Mouse (Mus musculus) testis, postnatal 14 days (tissue): Measurements from ENCODE around the gene Pnrc1.

Experiments
- DNase-seq: peaks from one replicate; pipeline ENCODE4 v3.0.0; 2021; ENCODE audit warnings: low spot score

Pnrc1 gene

DNA sequence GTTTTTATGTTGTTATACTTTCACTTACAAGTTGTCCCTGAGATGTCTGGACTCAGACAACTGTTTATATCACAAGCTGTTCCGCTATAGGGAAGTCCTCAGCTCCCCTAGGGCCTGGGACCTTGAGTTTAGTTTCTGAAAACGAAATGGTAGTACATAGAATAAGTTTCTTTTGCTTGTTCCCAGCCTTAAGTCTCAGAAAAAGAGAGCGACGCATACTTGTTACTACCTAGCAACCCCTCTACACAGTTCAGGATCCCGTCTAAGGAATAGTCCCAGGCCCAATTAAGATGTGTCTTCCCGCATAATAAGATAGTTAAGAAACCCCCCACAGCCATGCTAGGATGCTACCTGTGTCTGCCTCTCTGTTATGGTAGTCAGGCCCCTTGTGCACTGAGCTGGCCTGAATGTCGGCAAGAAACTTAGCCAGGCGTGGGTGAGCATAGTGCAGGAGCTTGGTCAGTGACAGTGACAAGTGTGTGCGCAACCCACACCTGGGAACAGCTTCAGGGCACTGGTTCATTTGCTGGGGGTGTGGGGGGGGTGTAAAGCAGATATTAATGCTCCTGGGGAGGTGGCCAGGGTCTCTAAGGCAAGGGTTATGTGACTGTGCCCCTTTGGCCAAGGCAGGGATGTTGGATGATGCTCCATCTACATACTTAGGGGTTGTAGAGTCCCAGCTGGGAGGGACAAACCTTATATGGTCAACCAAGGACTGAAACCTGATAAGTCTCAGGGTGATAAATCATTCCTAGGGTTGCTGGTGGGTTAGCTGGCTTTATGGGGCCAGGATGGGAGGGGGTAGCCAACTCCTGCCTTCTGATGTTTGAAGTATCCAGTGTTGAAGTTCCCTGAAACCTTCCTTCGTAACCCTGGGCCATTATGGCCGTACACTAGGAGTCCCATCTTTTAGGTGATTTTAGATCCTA is 19.3 kb downstream of the Pnrc1 start:
- DNase-seq, result no peak

- DNase-seq, result no peak
These were observed 24.8 kb downstream of the Pnrc1 start for GRCm38 (mm10) chr4:33264979-33265726.

DNA sequence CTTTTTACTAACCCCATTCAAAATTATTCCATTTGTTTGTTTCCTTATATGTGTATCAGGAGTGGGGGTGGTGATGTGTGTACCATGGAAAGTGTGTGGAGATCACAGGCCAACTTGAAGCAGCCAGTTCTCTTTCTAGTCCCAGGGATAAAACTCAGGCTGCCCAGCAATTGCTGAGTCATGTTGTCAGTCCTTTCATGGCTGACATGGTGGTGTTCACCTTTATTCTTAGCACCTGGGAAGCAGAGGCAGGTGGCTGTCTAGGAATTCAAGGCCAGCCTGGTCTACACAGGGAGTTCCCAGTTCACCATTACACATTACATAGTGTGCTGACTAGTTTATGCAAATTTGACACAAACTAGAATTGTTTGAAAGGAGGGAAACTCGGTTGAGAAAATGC is 27.1 kb downstream of the Pnrc1 start:
- DNase-seq, result no peak

DNA sequence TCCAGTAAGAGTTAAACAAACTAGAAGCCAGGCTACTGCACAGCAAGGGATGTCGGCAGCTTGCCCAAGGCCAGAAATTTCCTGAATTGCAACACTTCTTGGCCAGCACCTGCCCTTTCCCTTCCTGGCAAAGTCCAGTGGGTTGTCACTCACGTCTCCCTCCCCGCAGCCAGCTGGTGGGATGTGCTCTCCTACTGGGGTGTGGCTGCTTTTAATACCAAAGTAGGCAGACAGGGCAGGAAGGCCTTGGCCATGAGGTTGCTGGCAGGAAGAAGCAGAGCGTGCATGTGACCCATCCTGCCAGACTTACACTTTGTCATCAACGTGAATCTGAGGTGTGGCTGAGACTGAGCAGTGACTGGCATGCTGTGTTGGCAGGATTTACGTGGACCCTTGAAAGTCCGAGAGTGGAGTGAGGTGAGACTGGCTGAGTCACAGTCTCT is 28.6 kb downstream of the Pnrc1 start:
- peak; percentile 90 for DNase-seq

- no peak for DNase-seq
These were observed 29.7 kb downstream of the Pnrc1 start for GRCm38 (mm10) chr4:33260311-33260710.

DNA sequence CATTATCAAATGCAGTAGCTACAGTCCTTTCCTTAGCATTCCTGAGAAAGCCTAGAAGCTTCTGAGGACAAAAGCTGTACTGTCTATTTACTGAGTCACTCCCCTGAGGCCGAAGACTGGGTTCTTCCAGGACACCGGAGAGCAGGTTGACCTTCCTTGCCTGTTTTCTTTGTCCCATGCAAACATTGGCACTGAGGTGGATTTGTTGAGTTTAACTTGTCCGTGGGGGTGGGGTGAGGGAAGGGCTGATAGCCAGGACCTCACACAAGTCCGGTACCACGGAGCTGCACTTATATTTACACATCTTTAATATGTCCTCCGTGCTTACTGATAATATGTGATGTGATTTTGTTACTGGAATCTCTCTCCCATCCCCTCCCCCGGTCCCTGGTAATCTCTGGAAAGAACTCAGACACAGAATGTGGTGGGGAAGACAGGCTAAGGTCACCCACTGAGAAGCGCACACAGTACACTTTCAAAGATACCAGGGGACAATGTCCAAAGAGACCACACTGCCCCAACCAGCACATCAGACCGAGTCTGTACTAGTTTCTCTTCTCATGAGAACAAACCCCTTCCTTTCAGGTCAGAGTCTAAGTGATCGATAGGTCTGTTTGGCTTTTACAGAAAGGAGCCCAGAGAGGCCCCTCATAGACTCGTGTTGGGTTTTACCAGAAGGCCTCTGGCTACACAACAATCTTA is 32.5 kb downstream of the Pnrc1 start:
- DNase-seq, result peak; percentile 64

DNA sequence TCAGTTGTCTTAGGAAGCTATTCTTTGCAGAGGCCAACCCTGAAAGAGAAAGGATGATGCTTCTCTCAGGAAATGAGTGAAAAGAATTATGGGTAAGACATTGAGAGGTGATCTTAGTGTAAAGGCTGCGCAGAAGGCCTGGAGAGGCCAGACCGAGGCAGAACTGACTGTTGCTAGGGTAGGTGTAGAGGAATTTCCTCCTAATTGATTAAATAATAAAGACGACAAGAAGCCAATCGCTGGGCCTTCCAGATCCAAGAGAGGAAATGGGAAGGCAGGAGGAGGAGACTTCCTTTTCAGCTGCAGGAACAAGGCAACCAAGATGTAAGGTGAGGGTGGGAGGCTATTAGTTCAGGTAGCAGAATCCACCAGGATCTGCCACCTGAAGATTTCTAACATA is 35.3 kb downstream of the Pnrc1 start:
- no peak for DNase-seq

DNA sequence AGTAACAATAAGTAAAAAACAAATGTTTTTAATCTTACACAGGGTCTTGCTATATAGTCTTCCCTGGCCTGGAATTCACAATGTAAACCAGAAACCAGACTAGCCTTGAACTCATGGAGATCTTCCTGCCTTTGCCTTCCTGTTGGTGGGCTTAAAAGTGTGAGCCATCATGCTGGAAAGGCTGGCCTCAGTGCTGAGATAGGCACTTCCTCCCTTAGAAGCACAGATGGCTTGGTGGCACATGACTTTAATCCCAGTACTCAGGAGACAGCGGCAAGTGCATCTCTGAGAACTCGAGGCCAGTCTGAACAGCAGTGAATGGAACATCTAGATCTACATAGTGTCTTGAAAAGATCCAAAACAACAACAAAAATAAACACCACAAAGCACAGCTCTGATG is 39.1 kb downstream of the Pnrc1 start:
- no peak for DNase-seq

- no peak for DNase-seq
These were observed 40.2 kb downstream of the Pnrc1 start for GRCm38 (mm10) chr4:33249716-33250230.

- no peak for DNase-seq
These were observed 41.0 kb downstream of the Pnrc1 start for GRCm38 (mm10) chr4:33248915-33249314.

DNA sequence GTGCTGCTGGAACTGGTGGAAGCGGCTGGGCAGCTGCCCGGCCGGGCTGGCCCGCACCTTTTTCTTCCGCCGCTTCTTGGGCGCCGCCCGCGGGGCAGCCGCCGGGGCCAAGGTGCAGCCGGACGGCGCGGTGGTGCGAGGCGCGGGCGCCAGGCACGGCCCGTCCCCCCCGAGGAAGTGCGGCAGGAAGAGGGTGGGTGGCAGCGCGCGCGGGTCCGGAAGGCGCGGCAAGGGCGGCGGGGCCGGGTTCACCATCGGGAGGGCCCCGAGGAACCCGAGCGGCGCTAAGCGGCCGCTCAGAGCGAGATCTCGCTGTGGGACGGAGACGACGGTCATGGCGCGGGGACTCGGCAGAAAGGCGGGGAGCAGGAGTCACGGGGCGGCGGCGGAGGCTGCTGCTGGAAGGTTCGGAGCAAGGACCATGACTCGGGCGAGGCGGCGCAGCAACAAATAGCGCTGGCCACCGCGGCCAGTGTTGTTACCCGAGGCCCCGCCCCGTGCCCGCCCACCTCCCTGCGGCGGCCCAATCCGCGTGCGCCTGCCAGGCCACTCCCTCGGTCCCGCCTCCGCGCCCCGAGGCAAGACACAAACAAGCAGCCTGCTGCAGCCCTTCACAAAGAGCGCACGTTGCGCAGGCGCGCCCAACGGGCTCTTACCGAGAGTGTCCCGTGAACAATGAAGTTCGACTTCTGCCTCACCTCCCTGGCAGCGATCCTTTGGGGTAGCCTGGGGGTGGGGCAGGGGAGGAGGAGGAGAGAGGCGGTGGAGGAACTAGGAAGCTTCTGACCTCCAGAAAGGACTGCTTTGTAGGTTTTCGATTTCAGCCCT is 41.7 kb downstream of the Pnrc1 start:
- peak; percentile 98 for DNase-seq

- peak; percentile 99 for DNase-seq
These were observed 42.4 kb downstream of the Pnrc1 start for GRCm38 (mm10) chr4:33247479-33248053.

GRCm38 (mm10) chr4:33245853-33246395 is 44.0 kb downstream of the Pnrc1 start:
- DNase-seq, result no peak

GRCm38 (mm10) chr4:33243921-33244320 is 46.0 kb downstream of the Pnrc1 start:
- no peak for DNase-seq

DNA sequence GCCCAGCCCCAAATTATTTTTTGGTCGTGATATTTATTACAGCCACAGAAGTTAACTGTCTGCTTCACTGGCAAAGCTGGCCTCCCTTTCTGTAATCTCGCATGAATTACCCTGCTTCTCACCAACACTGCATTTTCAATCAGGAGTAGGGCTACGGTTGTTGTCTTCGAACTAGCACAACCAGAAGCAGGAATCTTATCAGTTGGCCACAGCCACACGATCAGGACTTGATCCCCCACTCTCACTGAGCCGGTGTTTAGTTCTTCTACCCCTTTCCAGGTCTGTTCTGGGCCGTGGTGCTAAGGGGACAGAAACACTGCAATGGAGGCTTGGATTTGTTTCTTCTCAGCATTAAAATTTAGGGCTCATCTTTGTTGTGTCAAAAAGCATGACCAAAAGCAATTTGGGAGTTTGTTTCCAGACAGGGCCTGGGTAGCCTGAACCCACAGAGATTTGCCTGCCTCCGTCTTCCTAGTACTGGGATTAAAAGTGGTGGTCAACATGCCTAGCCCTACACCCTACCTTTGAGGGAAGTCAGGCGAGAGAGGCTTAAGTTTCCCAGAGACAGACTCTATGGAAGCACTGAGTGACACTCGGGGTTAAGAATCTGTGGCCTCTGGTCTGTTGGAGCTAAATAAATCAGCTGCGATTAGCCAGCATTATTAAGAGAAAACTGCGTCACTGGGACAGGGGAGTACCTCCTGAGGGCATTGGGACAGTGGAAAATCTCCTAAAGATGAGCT is 46.8 kb downstream of the Pnrc1 start:
- DNase-seq, result no peak

GRCm38 (mm10) chr4:33242536-33242935 is 47.4 kb downstream of the Pnrc1 start:
- DNase-seq, result no peak

DNA sequence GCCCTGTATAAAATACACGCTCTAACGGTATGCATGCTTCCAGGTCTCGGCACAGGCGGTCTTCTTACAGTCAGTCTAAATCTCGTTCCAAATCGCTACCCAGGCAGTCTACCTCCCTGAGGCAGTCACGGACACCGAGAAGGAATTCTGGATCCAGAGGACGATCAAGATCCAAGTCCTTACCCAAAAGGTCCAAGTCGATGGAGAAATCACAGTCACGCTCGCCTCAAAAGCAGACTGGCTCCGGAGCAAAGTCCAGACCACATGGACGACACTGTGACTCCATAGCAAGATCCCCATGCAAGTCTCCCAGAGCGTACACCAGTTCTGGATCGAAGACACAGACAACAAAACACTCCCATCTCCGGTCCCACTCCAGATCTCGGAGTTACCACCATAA is 59.1 kb downstream of the Pnrc1 start:
- DNase-seq, result no peak

- no peak for DNase-seq
These were observed 60.3 kb downstream of the Pnrc1 start for GRCm38 (mm10) chr4:33229639-33230038.

DNA sequence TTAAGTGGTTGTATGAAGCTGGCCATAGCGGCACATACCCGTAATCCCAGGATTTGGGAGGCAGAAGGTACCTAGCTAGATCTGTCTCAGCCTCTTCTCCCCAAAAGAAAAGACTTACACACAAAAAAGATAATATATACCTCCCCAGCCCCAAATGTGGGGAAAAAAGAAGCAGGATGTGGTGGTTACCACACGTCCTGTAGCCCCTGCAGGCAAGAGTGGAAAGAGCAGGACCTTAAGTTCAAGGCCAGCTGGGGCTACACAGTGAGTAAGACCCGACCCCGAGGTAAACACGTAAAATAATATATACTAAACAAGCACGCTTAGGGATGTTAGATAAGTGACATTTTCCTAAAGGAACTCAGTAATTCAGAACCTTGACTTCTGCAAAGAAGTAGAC is 62.8 kb downstream of the Pnrc1 start:
- no peak for DNase-seq
